Mouse (Mus musculus) liver, embryonic 14.5 days (tissue): ENCODE measurements at regions not wholly inside any gene's neighbourhood (a gene's known extent, or its start where the extent isn't known, plus 50 kb on each side); places are given as distances from the start of the nearest gene placed in this dataset.

Source experiments
- ATAC-seq: fragments of 200-750 bp; cut with Nextera tagmentation; 2 replicates; pipeline ENCODE4 v1.8.0; 2017; ENCODE audit warnings: moderate number of reproducible peaks, mild to moderate bottlenecking, moderate library complexity; ENCODE audit not compliant: insufficient read depth
- DNase-seq, 3 experiments: peaks; one replicate each; pipeline ENCODE4 v3.0.0-alpha.2; 2012 to 2013; ENCODE audit warnings: low read depth in 3 of 3, low spot score in 3 of 3
- H3K27ac ChIP-seq: fragments of 300-500 bp; sonication (generic); 2 replicates; pipeline ENCODE4 v1.5.1; 2014; ENCODE audit warnings: moderate library complexity, mild to moderate bottlenecking, control low read depth, inconsistent platforms
- H3K27me3 ChIP-seq: fragments of 300-500 bp; sonication (generic); 2 replicates; pipeline ENCODE4 v1.6.1; 2014; ENCODE audit warnings: mild to moderate bottlenecking, low read length, moderate library complexity; ENCODE audit not compliant: control insufficient read depth, insufficient read depth
- H3K36me3 ChIP-seq: fragments of 300-500 bp; sonication (generic); replicated peaks from 2 replicates; pipeline ENCODE4 v1.6.1; 2014; ENCODE audit warnings: low read depth; ENCODE audit not compliant: control insufficient read depth, insufficient read depth
- H3K4me1 ChIP-seq, 2 experiments: fragments of 200-500 bp in 1 of 2; fragments of 300-500 bp in 1 of 2; sonication (generic) in 1 of 2; replicated peaks; 2 replicates each; pipeline ENCODE4 v1.6.1; 2012 to 2014; ENCODE audit warnings: antibody characterized with exemption in 1 of 2, inconsistent platforms in 1 of 2, low read length in 1 of 2; ENCODE audit not compliant: control insufficient read depth in 2 of 2, insufficient read depth in 2 of 2
- H3K4me2 ChIP-seq: fragments of 300-500 bp; sonication (generic); 2 replicates; pipeline ENCODE4 v1.6.1; 2014; ENCODE audit warnings: low read depth, mild to moderate bottlenecking, control low read depth, moderate library complexity
- H3K4me3 ChIP-seq, 2 experiments: fragments of 200-500 bp in 1 of 2; fragments of 300-500 bp in 1 of 2; sonication (generic) in 1 of 2; 2 replicates each; pipeline ENCODE4 v1.5.1; 2012 to 2014; ENCODE audit warnings: low read depth in 2 of 2, low read length in 2 of 2, mild to moderate bottlenecking in 2 of 2, control low read depth in 1 of 2, inconsistent platforms in 1 of 2, moderate library complexity in 1 of 2; ENCODE audit not compliant: insufficient read depth in 1 of 2
- H3K9ac ChIP-seq: fragments of 300-500 bp; sonication (generic); replicated peaks from 2 replicates; pipeline ENCODE4 v1.6.1; 2014; ENCODE audit warnings: mild to moderate bottlenecking, control low read depth, moderate library complexity
- H3K9me3 ChIP-seq: fragments of 300-500 bp; sonication (generic); 2 replicates; pipeline ENCODE4 v1.6.1; 2016; ENCODE audit warnings: low read length, mixed read lengths; ENCODE audit not compliant: control insufficient read depth
- CTCF ChIP-seq: IDR thresholded peaks from 2 replicates; pipeline ENCODE4 v1.5.1; 2016; ENCODE audit warnings: antibody characterized with exemption, low read depth, control low read depth
- EP300 ChIP-seq: IDR thresholded peaks from 2 replicates; pipeline ENCODE4 v1.6.1; 2016; ENCODE audit warnings: antibody characterized with exemption, low read depth
- WGBS: fragments of 180-500 bp; shearing (Covaris S2); extraction: QIAGEN DNeasy Blood & Tissue Kit; methylation state at CpG from one replicate; pipeline ENCODE4 v1.1.7; 2014; ENCODE audit not compliant: insufficient replicate concordance; 5-methylcytosine and 5-hydroxymethylcytosine counted together

- no peak overlapping the region for H3K4me3 ChIP-seq
- H3K4me2 ChIP-seq = no peak overlapping the region
- no peak for ATAC-seq
- H3K9ac ChIP-seq = no peak overlapping the region
- TF ChIP-seq EP300 (no peak), CTCF (no peak)
- H3K9me3 ChIP-seq = no peaks in the 10 kb centered on the region
- H3K27me3 ChIP-seq = no peaks in the 10 kb centered on the region
- no peaks in the 10 kb centered on the region for H3K36me3 ChIP-seq
- no peak overlapping the region for H3K27ac ChIP-seq
- WGBS = 27% methylated on average over 11 of the region's 11 CpGs
- H3K4me1 ChIP-seq = no peaks in the 10 kb centered on the region; a peak in 1 of 4 replicates
- no peak for DNase-seq
These were observed 226.1 kb upstream of the Jun start for GRCm38 (mm10) chr4:95277989-95278713.

- ATAC-seq (no peak), DNase-seq (no peak)
- 46% methylated on average over 13 of the region's 13 CpGs for WGBS
- Histone ChIP-seq H3K4me2 (no peak overlapping the region), H3K4me1 (no peaks in the 10 kb centered on the region; a peak in 1 of 4 replicates), H3K36me3 (no peaks in the 10 kb centered on the region), H3K9ac (no peak overlapping the region), H3K27ac (no peak overlapping the region), H3K9me3 (no peaks in the 10 kb centered on the region), H3K4me3 (no peak overlapping the region), H3K27me3 (no peaks in the 10 kb centered on the region)
- TF ChIP-seq CTCF = no peak
- TF ChIP-seq EP300 = no peak
These were observed 226.7 kb upstream of the Jun start for GRCm38 (mm10) chr4:95278714-95279095.

- 54% methylated on average over 2 of the region's 2 CpGs for WGBS
- ATAC-seq (no peak), DNase-seq (no peak)
- TF ChIP-seq CTCF (no peak), EP300 (no peak)
- no peaks in the 10 kb centered on the region for H3K9me3 ChIP-seq
- no peaks in the 10 kb centered on the region for H3K27me3 ChIP-seq
- no peak overlapping the region for H3K4me2 ChIP-seq
- H3K4me1 ChIP-seq = peaks cover 0 to under 1% of the 10 kb centered on the region in 2 experiments; a peak in 1 of 4 replicates
- H3K27ac ChIP-seq = no peak overlapping the region
- no peak overlapping the region for H3K9ac ChIP-seq
- H3K36me3 ChIP-seq = no peaks in the 10 kb centered on the region
- H3K4me3 ChIP-seq = no peak overlapping the region
These were observed 227.2 kb upstream of the Jun start for GRCm38 (mm10) chr4:95279200-95279599.

- H3K9me3 ChIP-seq = no peaks in the 10 kb centered on the region
- 53% methylated on average over 3 of the region's 3 CpGs for WGBS
- H3K4me1 ChIP-seq = peaks cover 0 to 3% of the 10 kb centered on the region in 2 experiments; a peak in 1 of 4 replicates
- H3K4me2 ChIP-seq = no peak overlapping the region
- ATAC-seq (no peak), DNase-seq (no peak)
- H3K4me3 ChIP-seq = no peak overlapping the region
- no peak overlapping the region for H3K9ac ChIP-seq
- H3K27ac ChIP-seq = no peak overlapping the region
- TF ChIP-seq CTCF = no peak
- no peak for TF ChIP-seq EP300
- no peaks in the 10 kb centered on the region for H3K27me3 ChIP-seq
- no peaks in the 10 kb centered on the region for H3K36me3 ChIP-seq
These were observed 230.1 kb upstream of the Jun start for GRCm38 (mm10) chr4:95282083-95282482.

- 54% methylated on average over 2 of the region's 2 CpGs for WGBS
- no peak overlapping the region for H3K27ac ChIP-seq
- DNase-seq (no peak), ATAC-seq (no peak)
- no peak overlapping the region for H3K4me3 ChIP-seq
- no peak overlapping the region for H3K4me2 ChIP-seq
- peaks cover 0 to 3% of the 10 kb centered on the region in 2 experiments; a peak in 1 of 4 replicates for H3K4me1 ChIP-seq
- no peak overlapping the region for H3K9ac ChIP-seq
- no peaks in the 10 kb centered on the region for H3K36me3 ChIP-seq
- TF ChIP-seq EP300 (no peak), CTCF (no peak)
- no peaks in the 10 kb centered on the region for H3K9me3 ChIP-seq
- H3K27me3 ChIP-seq = no peaks in the 10 kb centered on the region
These were observed 231.8 kb upstream of the Jun start for GRCm38 (mm10) chr4:95283789-95284188.
